Mouse (Mus musculus): ENCODE measurements around the gene Gamt.

Gene Gamt

GRCm38 (mm10) chr10:80285222-80286070, 24.6 kb upstream of the Gamt start:
- DNase-seq (ENCODE audit: low read depth, low spot score) = no peak

GRCm38 (mm10) chr10:80282481-80283441, 21.9 kb upstream of the Gamt start:
- no peak for DNase-seq (ENCODE audit: low read depth, low spot score)

GRCm38 (mm10) chr10:80281921-80282371, 21.1 kb upstream of the Gamt start:
- no peak for DNase-seq (ENCODE audit: low read depth, low spot score)

GRCm38 (mm10) chr10:80281304-80281703, 20.5 kb upstream of the Gamt start:
- no peak for DNase-seq (ENCODE audit: low read depth, low spot score)

- no peak for DNase-seq (ENCODE audit: low read depth, low spot score)
Measured at GRCm38 (mm10) chr10:80279273-80279672, 18.5 kb upstream of the Gamt start.

GRCm38 (mm10) chr10:80278390-80278789, 17.6 kb upstream of the Gamt start:
- no peak for DNase-seq (ENCODE audit: low read depth, low spot score)

- DNase-seq (ENCODE audit: low read depth, low spot score) = no peak
Measured at GRCm38 (mm10) chr10:80276238-80276637, 15.4 kb upstream of the Gamt start.

- no peak for DNase-seq (ENCODE audit: low read depth, low spot score)
Measured at GRCm38 (mm10) chr10:80273847-80274246, 13.0 kb upstream of the Gamt start.

GRCm38 (mm10) chr10:80271870-80272585, 11.2 kb upstream of the Gamt start:
- no peak for DNase-seq (ENCODE audit: low read depth, low spot score)

- DNase-seq (ENCODE audit: low read depth, low spot score) = no peak
Measured at GRCm38 (mm10) chr10:80271186-80271843, 10.5 kb upstream of the Gamt start.

GRCm38 (mm10) chr10:80270734-80271181, 9.9 kb upstream of the Gamt start:
- DNase-seq (ENCODE audit: low read depth, low spot score) = no peak

GRCm38 (mm10) chr10:80270099-80270498, 9.3 kb upstream of the Gamt start:
- no peak for DNase-seq (ENCODE audit: low read depth, low spot score)

GRCm38 (mm10) chr10:80265149-80265486, 4.3 kb upstream of the Gamt start:
- DNase-seq (ENCODE audit: low read depth, low spot score) = no peak

GRCm38 (mm10) chr10:80264341-80265148, 3.7 kb upstream of the Gamt start:
- peak; percentile 99 for DNase-seq (ENCODE audit: low read depth, low spot score)

GRCm38 (mm10) chr10:80262776-80263365, 2.1 kb upstream of the Gamt start:
- DNase-seq (ENCODE audit: low read depth, low spot score) = no peak

GRCm38 (mm10) chr10:80262169-80262568, 1.4 kb upstream of the Gamt start:
- DNase-seq (ENCODE audit: low read depth, low spot score) = no peak

GRCm38 (mm10) chr10:80261585-80261968, 765 bp upstream of the Gamt start:
- peak; percentile 97 for DNase-seq (ENCODE audit: low read depth, low spot score)

GRCm38 (mm10) chr10:80259861-80260641, 761 bp downstream of the Gamt start:
- DNase-seq (ENCODE audit: low read depth, low spot score) = no peak

- DNase-seq (ENCODE audit: low read depth, low spot score) = no peak
Measured at GRCm38 (mm10) chr10:80259463-80259805, 1.4 kb downstream of the Gamt start.
